In genomic region chr11:69671726-69672124, GRCm38 (mm10) we compare ENCODE assay signal across 8 mouse cellular contexts. TPM values are rescaled to one million over a fixed set of nuclear protein-coding genes. Genes with fewer than 3 reads are reported as not detected.
DNase-seq lines count a peak whose midpoint lies in the region; ATAC-seq and TF ChIP-seq lines count a peak whose summit lies in the region.

No protein-coding gene starts in this region.

- H3K4me1 ChIP-seq in heart, embryonic 11.5 days (ENCODE audit: control insufficient read depth, insufficient read depth, low read length) = peaks cover 8% of the 10 kb centered on the region; the same call in 1 of the 2 replicates
- peaks cover 0 to 15% of the 10 kb centered on the region in 2 experiments; a peak in 1 of 4 replicates for H3K4me1 ChIP-seq in MEL (ENCODE audit: control insufficient read depth in 1 of 2, insufficient read depth in 2 of 2, low read length in 2 of 2)
- peaks cover 30% of the 10 kb centered on the region for H3K4me1 ChIP-seq in hindbrain, embryonic 12.5 days
- H3K4me1 ChIP-seq in midbrain, embryonic 10.5 days = peaks cover 31% of the 10 kb centered on the region

- H3K27ac ChIP-seq in heart, embryonic 11.5 days (ENCODE audit: low read depth, low read length) = peak overlapping the region; percentile 99
- H3K27ac ChIP-seq in MEL (ENCODE audit: control insufficient read depth, low read depth, low read length) = peak overlapping the region; percentile 96
- peak overlapping the region; percentile 96 for H3K27ac ChIP-seq in hindbrain, embryonic 12.5 days
- peak overlapping the region; percentile 96 for H3K27ac ChIP-seq in midbrain, embryonic 10.5 days (replicated peaks)

- H3K27me3 ChIP-seq in heart, embryonic 11.5 days (ENCODE audit: control insufficient read depth, insufficient read depth, low read length) = no peaks in the 10 kb centered on the region
- no peaks in the 10 kb centered on the region for H3K27me3 ChIP-seq in MEL (ENCODE audit: control insufficient read depth in 1 of 2, insufficient read depth in 2 of 2, low read length in 2 of 2)
- no peaks in the 10 kb centered on the region for H3K27me3 ChIP-seq in hindbrain, embryonic 12.5 days
- no peaks in the 10 kb centered on the region for H3K27me3 ChIP-seq in midbrain, embryonic 10.5 days (ENCODE audit: low read depth, poor library complexity, severe bottlenecking)

- no peak for DNase-seq in heart, postnatal 10 days
- DNase-seq in MEL (ENCODE audit: low read depth, low spot score) = no peak
- DNase-seq in midbrain, embryonic 10.5 days (ENCODE audit: low spot score) = no peak
- no peak for DNase-seq in right cerebral cortex, postnatal 36 days (ENCODE audit: low spot score in 2 of 2)
- DNase-seq in ovary, adult 18-20 months (ENCODE audit: low spot score) = no peak
- DNase-seq in natural killer cell, adult 2 months (ENCODE audit: low spot score in 2 of 2) = no peak

- H3K4me2 ChIP-seq in heart, embryonic 11.5 days = peak overlapping the region; percentile 84
- H3K4me2 ChIP-seq in hindbrain, embryonic 12.5 days (replicated peaks) = peak overlapping the region; percentile 97

- TF ChIP-seq RAD21 in MEL (IDR thresholded peaks at IDR 0.05; ENCODE audit: low read depth, low read length) = no peak

- ATAC-seq in heart, embryonic 11.5 days (replicated peaks; ENCODE audit: insufficient number of reproducible peaks, low FRiP score, low TSS enrichment) = 0 out of 2 replicates have a peak, but pooled peaks have one; percentile 17
- peak; percentile 30; the same call in 1 of the 2 replicates for ATAC-seq in hindbrain, embryonic 12.5 days (ENCODE audit: low FRiP score)

- peak overlapping the region; percentile 100 for H3K9ac ChIP-seq in heart, embryonic 11.5 days (ENCODE audit: low read depth, low read length)
- peak overlapping the region; percentile 100 for H3K9ac ChIP-seq in MEL (ENCODE audit: control insufficient read depth, low read depth, low read length, poor library complexity, severe bottlenecking)
- H3K9ac ChIP-seq in hindbrain, embryonic 12.5 days = peak overlapping the region; percentile 99

- no peak for TF ChIP-seq EP300 in MEL (IDR thresholded peaks at IDR 0.05; ENCODE audit: low read depth in 1 of 2, low read length in 2 of 2)

- TF ChIP-seq POLR2A in MEL (IDR thresholded peaks at IDR 0.05; ENCODE audit: control insufficient read depth in 1 of 2, insufficient read depth in 1 of 2, low read depth in 1 of 2, low read length in 2 of 2, poor library complexity in 1 of 2) = no peak

- H3K9me3 ChIP-seq in heart, embryonic 11.5 days (replicated peaks; ENCODE audit: control insufficient read depth, low read length) = no peaks in the 10 kb centered on the region
- no peaks in the 10 kb centered on the region for H3K9me3 ChIP-seq in MEL (replicated peaks; ENCODE audit: insufficient read depth, low read length)
- H3K9me3 ChIP-seq in hindbrain, embryonic 12.5 days (replicated peaks) = no peaks in the 10 kb centered on the region
- H3K9me3 ChIP-seq in midbrain, embryonic 10.5 days (replicated peaks) = no peaks in the 10 kb centered on the region

- under 1% methylated on average over 43 of the region's 43 CpGs for WGBS in heart, embryonic 11.5 days (ENCODE audit: insufficient replicate concordance)
- under 1% methylated on average over 43 of the region's 43 CpGs for WGBS in hindbrain, embryonic 12.5 days
- under 1% methylated on average over 43 of the region's 43 CpGs for WGBS in midbrain, embryonic 10.5 days

- peaks cover 37% of the 10 kb centered on the region for H3K79me2 ChIP-seq in MEL (ENCODE audit: control insufficient read depth, insufficient read depth, low read length, poor library complexity)

- intact Hi-C loops in heart, postnatal 10 days (cut with DNase I) = loop anchor here (1.0 kb wide), 1 partner anchor 9 kb away; the partner anchor contains the start of gene Mpdu1

- peak overlapping the region; percentile 100 for H3K4me3 ChIP-seq in heart, embryonic 11.5 days (ENCODE audit: low read depth, low read length)
- H3K4me3 ChIP-seq in MEL (ENCODE audit: control insufficient read depth in 1 of 2, insufficient read depth in 1 of 2, low read depth in 2 of 2, low read length in 2 of 2) = peak overlapping the region; percentile 61 to 98
- H3K4me3 ChIP-seq in hindbrain, embryonic 12.5 days = peak overlapping the region; percentile 89
- peak overlapping the region; percentile 91 for H3K4me3 ChIP-seq in midbrain, embryonic 10.5 days

- TF ChIP-seq CTCF in MEL (IDR thresholded peaks at IDR 0.05 in 2 of 3, conservative IDR thresholded peaks at IDR 0.05 in 1 of 3; ENCODE audit: control insufficient read depth in 1 of 3, insufficient read depth in 1 of 3, low read depth in 2 of 3, low read length in 3 of 3, poor library complexity in 1 of 3, severe bottlenecking in 1 of 3) = no peak

- peaks cover 58% of the 10 kb centered on the region for H3K36me3 ChIP-seq in heart, embryonic 11.5 days (ENCODE audit: control insufficient read depth, insufficient read depth, low read length)
- peaks cover 17 to 26% of the 10 kb centered on the region in 2 experiments for H3K36me3 ChIP-seq in MEL (ENCODE audit: control insufficient read depth in 1 of 2, insufficient read depth in 2 of 2, low read length in 2 of 2)
- peaks cover 74% of the 10 kb centered on the region for H3K36me3 ChIP-seq in hindbrain, embryonic 12.5 days
- peaks cover 87% of the 10 kb centered on the region for H3K36me3 ChIP-seq in midbrain, embryonic 10.5 days

TF ChIP-seq in MEL, 35 proteins besides CTCF, POLR2A, EP300 and RAD21:
- 0 out of 2 replicates have a peak, but pooled peaks have one; percentile 12 for TF ChIP-seq MEF2A (IDR thresholded peaks at IDR 0.05; ENCODE audit: extremely low read depth, insufficient replicate concordance, low read depth, low read length, poor library complexity, severe bottlenecking)
- no peak for TF ChIP-seq ZKSCAN1 (IDR thresholded peaks at IDR 0.05; ENCODE audit: low read depth, low read length)
- TF ChIP-seq MXI1 (IDR thresholded peaks at IDR 0.05; ENCODE audit: low read depth, low read length) = no peak
- TF ChIP-seq TAL1 (IDR thresholded peaks at IDR 0.05; ENCODE audit: low read length) = no peak

RNA-seq across cellular contexts. Expression of gene Eif4a1, which starts 0.5 kb away (rescaled TPM):
- 530 and 592 TPM in 2 replicates for polyA plus RNA-seq in heart, embryonic 11.5 days (2014; fragmentation: Nextera tagmentation; extraction: Ambion mirVana)
- total RNA-seq in heart, postnatal 10 days (2021) = 100 to 1,000 TPM; 389 to 397 TPM
- total RNA-seq in MEL (2012; rRNA removed) = 1,645 and 1,689 TPM in 2 replicates
- 100 to 1,000 TPM; 114 to 634 TPM for polyA plus RNA-seq in MEL (2012; ENCODE audit: insufficient read depth in 1 of 2, insufficient read length in 2 of 2, low read depth in 1 of 2, low replicate concordance in 2 of 2, missing spikeins in 1 of 2)
- 555 and 589 TPM in 2 replicates for polyA plus RNA-seq in hindbrain, embryonic 12.5 days (2016; fragmentation: Nextera tagmentation; extraction: Ambion mirVana)
- 710 and 716 TPM in 2 replicates for polyA plus RNA-seq in midbrain, embryonic 10.5 days (2016; fragmentation: Nextera tagmentation; extraction: Ambion mirVana)

RNA-seq across cellular contexts. Expression of gene Cd68, which starts 5.8 kb away (rescaled TPM):
- 4.2 and 4.7 TPM in 2 replicates for polyA plus RNA-seq in heart, embryonic 11.5 days (2014; fragmentation: Nextera tagmentation; extraction: Ambion mirVana)
- total RNA-seq in heart, postnatal 10 days (2021) = 1 to 10 TPM; 5.8 to 7.8 TPM
- 4.1 and 5.3 TPM in 2 replicates for total RNA-seq in MEL (2012; rRNA removed)
- 10 to 100 TPM in 1 of 2 experiments, not detected in 1; 19.8 TPM for polyA plus RNA-seq in MEL (2012; ENCODE audit: insufficient read depth in 1 of 2, insufficient read length in 2 of 2, low read depth in 1 of 2, low replicate concordance in 2 of 2, missing spikeins in 1 of 2)
- 6.9 and 8.2 TPM in 2 replicates for polyA plus RNA-seq in hindbrain, embryonic 12.5 days (2016; fragmentation: Nextera tagmentation; extraction: Ambion mirVana)
- polyA plus RNA-seq in midbrain, embryonic 10.5 days (2016; fragmentation: Nextera tagmentation; extraction: Ambion mirVana) = 7.0 and 7.4 TPM in 2 replicates

RNA-seq across cellular contexts. Expression of gene Mpdu1, which starts 9.3 kb away (rescaled TPM):
- 16.5 and 35.1 TPM in 2 replicates for polyA plus RNA-seq in heart, embryonic 11.5 days (2014; fragmentation: Nextera tagmentation; extraction: Ambion mirVana)
- 10 to 100 TPM; 33.1 to 33.7 TPM for total RNA-seq in heart, postnatal 10 days (2021)
- total RNA-seq in MEL (2012; rRNA removed) = 60.9 and 62.1 TPM in 2 replicates
- 100 to 1,000 TPM; 101 to 259 TPM for polyA plus RNA-seq in MEL (2012; ENCODE audit: insufficient read depth in 1 of 2, insufficient read length in 2 of 2, low read depth in 1 of 2, low replicate concordance in 2 of 2, missing spikeins in 1 of 2)
- 68.0 and 69.1 TPM in 2 replicates for polyA plus RNA-seq in hindbrain, embryonic 12.5 days (2016; fragmentation: Nextera tagmentation; extraction: Ambion mirVana)
- 85.1 and 86.2 TPM in 2 replicates for polyA plus RNA-seq in midbrain, embryonic 10.5 days (2016; fragmentation: Nextera tagmentation; extraction: Ambion mirVana)

RNA-seq across cellular contexts. Expression of gene Senp3, which starts 10.2 kb away (rescaled TPM):
- polyA plus RNA-seq in heart, embryonic 11.5 days (2014; fragmentation: Nextera tagmentation; extraction: Ambion mirVana) = 70.2 and 81.4 TPM in 2 replicates
- total RNA-seq in heart, postnatal 10 days (2021) = 10 to 100 TPM; 48.9 to 49.6 TPM
- total RNA-seq in MEL (2012; rRNA removed) = 121 and 147 TPM in 2 replicates
- polyA plus RNA-seq in MEL (2012; ENCODE audit: insufficient read depth in 1 of 2, insufficient read length in 2 of 2, low read depth in 1 of 2, low replicate concordance in 2 of 2, missing spikeins in 1 of 2) = 100 to 1,000 TPM; 171 to 890 TPM
- 105 and 106 TPM in 2 replicates for polyA plus RNA-seq in hindbrain, embryonic 12.5 days (2016; fragmentation: Nextera tagmentation; extraction: Ambion mirVana)
- polyA plus RNA-seq in midbrain, embryonic 10.5 days (2016; fragmentation: Nextera tagmentation; extraction: Ambion mirVana) = 112 and 114 TPM in 2 replicates

RNA-seq across cellular contexts. Expression of gene Tnfsf13, which starts 13.9 kb away (rescaled TPM):
- 0.24 TPM in 1 of 2 replicates, not detected in the other for polyA plus RNA-seq in heart, embryonic 11.5 days (2014; fragmentation: Nextera tagmentation; extraction: Ambion mirVana)
- 1 to 10 TPM; 2.1 to 2.4 TPM for total RNA-seq in heart, postnatal 10 days (2021)
- 0.19 TPM in 1 of 2 replicates, not detected in the other for total RNA-seq in MEL (2012; rRNA removed)
- under 1 TPM in 1 of 2 experiments, not detected in 1; 0.13 TPM for polyA plus RNA-seq in MEL (2012; ENCODE audit: insufficient read depth in 1 of 2, insufficient read length in 2 of 2, low read depth in 1 of 2, low replicate concordance in 2 of 2, missing spikeins in 1 of 2)
- 0.42 and 0.49 TPM in 2 replicates for polyA plus RNA-seq in hindbrain, embryonic 12.5 days (2016; fragmentation: Nextera tagmentation; extraction: Ambion mirVana)
- 0.11 and 0.30 TPM in 2 replicates for polyA plus RNA-seq in midbrain, embryonic 10.5 days (2016; fragmentation: Nextera tagmentation; extraction: Ambion mirVana)
